Mouse (Mus musculus) limb, embryonic 11.5 days (tissue): ENCODE measurements around the gene Usp49. TPM values are rescaled to one million over a fixed set of nuclear protein-coding genes. Genes with fewer than 3 reads are reported as not detected.

Source experiments
- ATAC-seq: fragments of 200-750 bp; cut with Nextera tagmentation; 2 replicates; pipeline ENCODE4 v1.8.0; 2017; ENCODE audit warnings: low read depth; ENCODE audit not compliant: insufficient number of reproducible peaks, low FRiP score, low TSS enrichment
- DNase-seq: peaks from one replicate; pipeline ENCODE4 v3.0.0-alpha.2; 2015; ENCODE audit warnings: low spot score
- H3K27ac ChIP-seq: fragments of 300-500 bp; sonication (generic); replicated peaks from 2 replicates; pipeline ENCODE4 v1.5.1; 2014; ENCODE audit warnings: low read depth, mild to moderate bottlenecking, low read length
- H3K27me3 ChIP-seq: fragments of 300-500 bp; sonication (generic); 2 replicates; pipeline ENCODE4 v1.6.1; 2014; ENCODE audit warnings: mild to moderate bottlenecking, low read length, mixed read lengths; ENCODE audit not compliant: control insufficient read depth, insufficient read depth
- H3K36me3 ChIP-seq: fragments of 300-500 bp; sonication (generic); 2 replicates; pipeline ENCODE4 v1.6.1; 2014; ENCODE audit warnings: mild to moderate bottlenecking, low read length, moderate library complexity, mixed read lengths; ENCODE audit not compliant: control insufficient read depth, insufficient read depth
- H3K4me1 ChIP-seq: fragments of 300-500 bp; sonication (generic); 2 replicates; pipeline ENCODE4 v1.6.1; 2014; ENCODE audit warnings: low read length, mixed read lengths; ENCODE audit not compliant: control insufficient read depth, insufficient read depth
- H3K4me2 ChIP-seq: fragments of 300-500 bp; sonication (generic); 2 replicates; pipeline ENCODE4 v1.6.1; 2014; ENCODE audit warnings: low read depth, mild to moderate bottlenecking, moderate library complexity; ENCODE audit not compliant: severe bottlenecking
- H3K4me3 ChIP-seq: fragments of 300-500 bp; sonication (generic); 2 replicates; pipeline ENCODE4 v1.5.1; 2014; ENCODE audit warnings: low read depth, low read length
- H3K9ac ChIP-seq: fragments of 300-500 bp; sonication (generic); 2 replicates; pipeline ENCODE4 v1.6.1; 2014; ENCODE audit warnings: mild to moderate bottlenecking, low read length
- H3K9me3 ChIP-seq: fragments of 300-500 bp; sonication (generic); 2 replicates; pipeline ENCODE4 v1.6.1; 2016; ENCODE audit warnings: low read length; ENCODE audit not compliant: control insufficient read depth
- WGBS: fragments of 180-500 bp; shearing (Covaris S2); extraction: QIAGEN DNeasy Blood & Tissue Kit; methylation state at CpG from one replicate; pipeline ENCODE4 v1.1.7; 2014; 5-methylcytosine and 5-hydroxymethylcytosine counted together
- polyA plus RNA-seq: library from polyadenylated mRNA; unstranded; fragments of >200 nt; fragmentation: Nextera tagmentation; extraction: Ambion mirVana; gene quantifications from 2 replicates; pipeline ENCODE4 v1.2.1, GENCODE M21; 2014

The Usp49 gene
- polyA plus RNA-seq, 1 experiment from 2014 or later: 6.7 TPM

DNA sequence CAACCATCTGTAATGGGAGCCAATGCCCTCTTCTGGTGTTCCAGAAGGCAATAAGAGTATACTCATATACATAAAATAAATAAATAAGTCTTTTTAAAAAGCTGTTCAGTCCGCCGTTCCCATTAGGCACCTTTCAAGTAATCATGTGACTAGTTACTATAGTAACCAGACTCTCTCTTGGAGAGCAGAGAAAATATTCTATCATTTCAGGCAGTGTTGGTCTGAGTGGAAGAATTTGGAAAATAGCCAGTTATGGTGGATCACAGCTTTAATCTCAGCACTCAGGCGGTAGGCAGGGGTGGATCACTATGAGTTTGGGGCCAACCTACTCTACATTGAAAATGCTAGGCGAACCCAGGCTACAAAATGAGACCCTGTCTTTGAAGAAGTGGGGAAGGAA lies 38.7 kb downstream of the Usp49 start:
- H3K36me3 ChIP-seq: no peaks in the 10 kb centered on the region
- DNase-seq: no peak
- H3K4me2 ChIP-seq: no peak overlapping the region
- H3K9me3 ChIP-seq: no peaks in the 10 kb centered on the region
- H3K9ac ChIP-seq: no peak overlapping the region
- no peak overlapping the region for H3K4me3 ChIP-seq
- no peak overlapping the region for H3K27ac ChIP-seq
- 88% methylated on average over 4 of the region's 4 CpGs for WGBS
- H3K4me1 ChIP-seq: peaks cover 12% of the 10 kb centered on the region; the same call in 1 of the 2 replicates
- peaks cover 2% of the 10 kb centered on the region; the same call in 1 of the 2 replicates for H3K27me3 ChIP-seq
- no peak for ATAC-seq

DNA sequence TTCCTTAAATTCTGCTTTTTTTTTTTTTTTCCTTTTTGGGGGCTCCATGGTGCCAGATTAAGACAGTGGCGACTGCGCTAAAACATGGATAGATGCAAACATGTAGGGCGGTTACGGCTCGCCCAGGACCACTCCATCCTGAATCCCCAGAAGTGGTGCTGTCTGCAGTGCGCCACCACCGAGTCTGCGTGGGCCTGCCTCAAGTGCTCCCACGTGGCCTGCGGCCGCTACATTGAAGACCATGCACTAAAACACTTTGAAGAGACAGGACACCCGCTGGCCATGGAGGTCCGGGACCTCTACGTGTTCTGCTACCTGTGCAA lies 41.5 kb downstream of the Usp49 start:
- ATAC-seq: no peak
- no peak for DNase-seq
- Histone ChIP-seq H3K4me1 (peaks cover 12% of the 10 kb centered on the region; the same call in 1 of the 2 replicates), H3K4me3 (peak overlapping the region; percentile 34), H3K27me3 (peaks cover 2% of the 10 kb centered on the region; the same call in 1 of the 2 replicates), H3K9me3 (no peaks in the 10 kb centered on the region), H3K4me2 (peak overlapping the region; percentile 90), H3K36me3 (peaks cover 2% of the 10 kb centered on the region; the same call in 1 of the 2 replicates), H3K27ac (no peak overlapping the region), H3K9ac (peak overlapping the region; percentile 55; the same call in 1 of the 2 replicates)
- WGBS: 11% methylated on average over 14 of the region's 14 CpGs

DNA sequence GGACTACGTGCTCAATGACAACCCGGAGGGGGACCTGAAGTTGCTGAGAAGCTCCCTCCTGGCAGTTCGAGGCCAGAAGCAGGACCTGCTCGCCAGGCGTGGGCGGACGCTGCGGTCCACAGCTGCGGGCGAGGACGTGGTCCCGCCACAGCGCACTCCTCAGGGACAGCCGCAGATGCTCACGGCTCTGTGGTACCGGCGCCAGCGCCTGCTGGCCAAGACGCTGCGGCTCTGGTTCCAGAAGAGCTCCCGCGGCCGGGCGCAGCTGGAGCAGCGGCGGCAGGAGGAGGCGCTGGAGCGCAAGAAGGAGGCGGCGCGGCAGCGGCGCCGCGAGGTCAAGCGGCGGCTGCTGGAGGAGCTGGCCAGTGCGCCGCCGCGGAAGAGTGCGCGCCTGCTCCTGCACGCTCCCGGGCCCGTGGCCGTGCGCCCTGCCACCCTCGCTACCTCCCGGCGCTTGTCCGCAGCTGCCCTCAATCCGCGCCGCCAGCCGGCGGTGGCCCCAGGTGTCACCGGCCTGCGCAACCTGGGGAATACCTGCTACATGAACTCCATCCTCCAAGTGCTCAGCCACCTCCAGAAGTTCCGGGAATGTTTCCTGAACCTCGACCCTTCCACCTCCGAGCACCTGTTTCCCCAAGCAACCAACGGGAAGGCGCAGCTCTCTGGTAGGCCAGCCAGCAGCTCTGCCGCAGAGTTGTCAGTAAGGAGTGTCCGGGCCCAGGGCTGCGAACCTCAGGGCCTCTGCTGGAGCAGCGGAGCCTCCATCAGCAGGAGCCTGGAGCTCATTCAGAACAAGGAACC lies 42.0 kb downstream of the Usp49 start:
- peak overlapping the region; percentile 55 for H3K9ac ChIP-seq
- H3K27me3 ChIP-seq: peaks cover 2% of the 10 kb centered on the region; the same call in 1 of the 2 replicates
- no peak overlapping the region for H3K27ac ChIP-seq
- WGBS: 4% methylated on average over 67 of the region's 68 CpGs
- H3K36me3 ChIP-seq: peaks cover 2% of the 10 kb centered on the region; the same call in 1 of the 2 replicates
- H3K9me3 ChIP-seq: no peaks in the 10 kb centered on the region
- H3K4me2 ChIP-seq: peak overlapping the region; percentile 90
- DNase-seq (peak; percentile 75), ATAC-seq (peak; percentile 65; the same call in 1 of the 2 replicates)
- peaks cover 12% of the 10 kb centered on the region; the same call in 1 of the 2 replicates for H3K4me1 ChIP-seq
- H3K4me3 ChIP-seq: peak overlapping the region; percentile 34

DNA sequence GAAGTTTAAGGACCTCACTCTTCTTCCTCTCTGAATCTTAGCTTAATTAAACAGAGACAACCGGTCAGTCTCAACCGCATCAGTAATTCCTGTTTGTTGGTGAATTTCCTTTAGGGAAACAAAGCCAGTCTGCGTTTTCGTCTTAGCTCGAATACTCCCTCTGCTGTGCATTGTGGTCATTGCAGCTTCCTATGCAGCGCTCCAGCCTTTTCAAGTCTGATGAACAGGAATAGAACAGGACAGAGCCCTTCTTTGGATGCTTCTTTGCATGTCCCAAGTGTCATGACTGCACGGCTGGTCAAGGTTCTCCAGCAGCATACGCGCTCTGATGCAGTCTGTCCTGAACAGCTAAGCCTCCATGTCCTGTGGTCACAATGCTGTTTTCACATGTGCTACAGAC lies 46.1 kb downstream of the Usp49 start:
- no peak overlapping the region for H3K4me2 ChIP-seq
- DNase-seq: peak; percentile 84
- H3K4me1 ChIP-seq: peaks cover 12% of the 10 kb centered on the region; the same call in 1 of the 2 replicates
- H3K36me3 ChIP-seq: peaks cover 12% of the 10 kb centered on the region; the same call in 1 of the 2 replicates
- peaks cover 2% of the 10 kb centered on the region; the same call in 1 of the 2 replicates for H3K27me3 ChIP-seq
- no peak overlapping the region for H3K27ac ChIP-seq
- H3K9me3 ChIP-seq: no peaks in the 10 kb centered on the region
- no peak overlapping the region for H3K9ac ChIP-seq
- no peak for ATAC-seq
- 22% methylated on average over 9 of the region's 9 CpGs for WGBS
- H3K4me3 ChIP-seq: no peak overlapping the region

DNA sequence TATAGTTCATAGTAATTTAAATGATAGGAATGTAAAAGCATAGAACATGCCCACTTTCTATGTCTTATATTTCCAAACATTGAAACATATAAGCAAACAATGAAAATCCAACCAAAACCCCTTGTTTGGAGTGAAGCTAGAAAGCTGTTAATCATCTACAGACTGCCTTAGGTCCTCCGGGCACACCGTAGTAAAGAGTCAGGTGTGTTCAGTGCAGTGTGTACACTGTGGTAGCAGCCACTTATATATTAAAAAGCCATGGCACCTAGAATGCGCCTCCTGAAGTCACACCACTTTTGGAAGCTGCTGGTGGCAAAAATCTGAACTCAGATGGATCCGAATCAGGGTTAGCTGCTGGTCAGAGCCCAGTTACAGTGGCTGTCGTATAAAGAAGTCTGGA lies 47.7 kb downstream of the Usp49 start:
- ATAC-seq (no peak), DNase-seq (no peak)
- Histone ChIP-seq H3K9me3 (no peaks in the 10 kb centered on the region), H3K36me3 (peaks cover 12% of the 10 kb centered on the region; the same call in 1 of the 2 replicates), H3K4me2 (no peak overlapping the region), H3K9ac (no peak overlapping the region), H3K4me1 (peaks cover 2% of the 10 kb centered on the region; the same call in 1 of the 2 replicates), H3K27ac (no peak overlapping the region), H3K4me3 (no peak overlapping the region), H3K27me3 (no peaks in the 10 kb centered on the region)
- WGBS: 90% methylated on average over 5 of the region's 5 CpGs

DNA sequence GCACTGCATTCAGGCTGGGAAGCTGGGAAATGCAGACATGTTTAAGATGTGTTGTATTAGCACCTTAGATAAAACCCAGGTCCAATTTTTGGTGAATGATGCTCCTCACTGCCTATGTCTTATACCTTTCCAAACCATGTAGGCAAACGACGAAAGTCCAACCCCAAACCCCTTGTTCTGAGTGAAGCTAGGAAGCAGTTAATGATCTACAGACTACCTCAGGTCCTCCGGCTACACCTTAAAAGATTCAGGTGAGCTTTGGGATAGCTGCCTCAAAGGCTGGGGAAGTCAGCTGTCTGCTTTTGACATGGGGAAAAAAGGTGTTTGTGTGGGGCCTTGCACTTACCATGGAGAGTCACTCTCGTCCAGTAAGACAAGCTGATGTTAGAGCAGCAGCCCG lies 48.2 kb downstream of the Usp49 start:
- Histone ChIP-seq H3K27me3 (no peaks in the 10 kb centered on the region), H3K4me2 (no peak overlapping the region), H3K9me3 (no peaks in the 10 kb centered on the region), H3K4me1 (peaks cover 2% of the 10 kb centered on the region; the same call in 1 of the 2 replicates), H3K36me3 (peaks cover 12% of the 10 kb centered on the region; the same call in 1 of the 2 replicates), H3K4me3 (no peak overlapping the region), H3K27ac (no peak overlapping the region), H3K9ac (no peak overlapping the region)
- ATAC-seq (no peak), DNase-seq (no peak)
- 86% methylated on average over 5 of the region's 5 CpGs for WGBS

DNA sequence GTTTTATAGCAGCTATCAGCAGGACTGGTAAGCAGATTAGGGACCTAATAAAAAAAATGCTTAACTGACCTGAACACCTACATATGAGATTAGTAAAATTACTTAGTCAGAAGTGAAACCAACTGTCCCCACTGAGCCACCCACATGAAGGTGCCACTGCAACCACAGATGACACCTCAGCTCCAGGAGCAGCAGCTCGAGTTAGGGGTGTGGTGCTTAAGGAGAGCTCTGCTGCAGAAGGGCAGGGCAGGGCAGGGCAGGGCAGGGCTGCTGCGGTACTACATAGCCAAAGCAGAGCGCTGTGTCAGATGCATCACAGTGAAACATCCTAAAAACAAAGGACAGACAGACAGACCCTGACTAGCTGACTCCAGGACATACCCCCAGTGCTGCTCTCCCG lies 52.3 kb downstream of the Usp49 start:
- H3K9ac ChIP-seq: no peak overlapping the region
- H3K36me3 ChIP-seq: peaks cover 14% of the 10 kb centered on the region; the same call in 1 of the 2 replicates
- H3K4me2 ChIP-seq: no peak overlapping the region
- 79% methylated on average over 4 of the region's 4 CpGs for WGBS
- H3K9me3 ChIP-seq: no peaks in the 10 kb centered on the region
- DNase-seq (no peak), ATAC-seq (no peak)
- no peak overlapping the region for H3K4me3 ChIP-seq
- no peak overlapping the region for H3K27ac ChIP-seq
- no peaks in the 10 kb centered on the region for H3K27me3 ChIP-seq
- H3K4me1 ChIP-seq: peaks cover 6% of the 10 kb centered on the region; the same call in 1 of the 2 replicates

DNA sequence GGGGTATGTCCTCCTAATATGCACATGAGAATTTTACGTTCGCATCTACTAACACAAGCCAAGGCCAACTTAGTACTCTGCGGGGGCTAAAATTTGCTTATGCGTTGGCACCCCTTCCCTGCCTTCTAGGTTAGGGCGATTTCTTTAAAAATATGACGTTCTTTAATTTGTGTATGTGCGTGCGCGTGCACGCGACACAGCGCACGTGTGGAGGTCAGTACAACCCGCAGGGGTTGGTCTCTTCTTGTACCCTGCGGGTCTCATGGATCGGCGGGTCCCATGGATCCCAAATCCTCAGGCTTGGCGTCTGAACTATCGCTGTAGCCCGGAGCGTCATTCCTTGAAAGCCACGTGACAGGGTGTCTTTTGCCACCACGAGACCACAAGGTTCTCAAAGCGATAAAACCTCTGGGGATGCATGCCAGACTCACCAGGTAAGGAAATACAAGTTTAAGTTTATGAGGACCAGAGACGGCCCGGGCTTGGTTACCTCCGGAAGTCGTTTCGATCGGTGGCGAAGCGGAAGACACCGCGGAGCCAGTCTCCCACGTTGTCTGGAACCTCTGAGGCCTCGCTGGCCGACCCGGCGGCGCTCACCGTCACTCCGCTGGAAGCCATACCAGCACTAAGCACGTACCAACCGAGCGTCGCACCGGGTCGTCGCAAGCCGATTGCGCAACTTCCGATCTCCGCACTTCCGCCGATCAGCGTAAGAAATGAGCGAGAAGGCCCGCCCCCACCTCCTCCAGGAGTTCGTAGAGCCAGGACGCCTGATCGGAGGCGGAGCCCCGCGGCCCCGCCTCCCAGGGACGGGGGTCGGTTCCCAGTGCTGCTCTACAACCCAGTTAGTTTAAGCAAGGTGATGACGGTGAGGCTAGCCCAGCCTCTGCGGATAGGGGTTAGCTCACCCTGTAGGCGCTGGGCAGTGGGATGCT lies 57.2 kb downstream of the Usp49 start:
- peak; percentile 87 for ATAC-seq
- H3K4me1 ChIP-seq: peaks cover 10% of the 10 kb centered on the region; the same call in 1 of the 2 replicates
- WGBS: under 1% methylated on average over 70 of the region's 70 CpGs

More for the DNA sequence above, 57.2 kb downstream of the Usp49 start:
- Histone ChIP-seq H3K27me3 (no peaks in the 10 kb centered on the region), H3K9ac (peak overlapping the region; percentile 81), H3K4me2 (peak overlapping the region; percentile 95), H3K4me3 (peak overlapping the region; percentile 74), H3K27ac (0 out of 2 replicates have a peak overlapping the region, but pooled peaks have one; percentile 0), H3K36me3 (0 out of 2 replicates have a peak, but pooled peaks cover 4% of the 10 kb centered on the region), H3K9me3 (no peaks in the 10 kb centered on the region)
- DNase-seq: peak; percentile 94
